Mouse (Mus musculus) lung, adult 2 months (tissue): Measurements from ENCODE around the gene Ybx2.

ENCODE experiments used
- CTCF ChIP-seq: fragments of 200-500 bp; IDR thresholded peaks from 2 replicates; pipeline ENCODE4 v1.5.1; 2011; ENCODE audit warnings: mild to moderate bottlenecking, low read length, control low read depth; ENCODE audit not compliant: insufficient read depth
- POLR2A ChIP-seq: fragments of 200-500 bp; IDR thresholded peaks from 2 replicates; pipeline ENCODE4 v1.6.1; 2011; ENCODE audit warnings: low read depth, mild to moderate bottlenecking, control low read depth, low read length, borderline replicate concordance; ENCODE audit errors: extremely low read depth

DNA sequence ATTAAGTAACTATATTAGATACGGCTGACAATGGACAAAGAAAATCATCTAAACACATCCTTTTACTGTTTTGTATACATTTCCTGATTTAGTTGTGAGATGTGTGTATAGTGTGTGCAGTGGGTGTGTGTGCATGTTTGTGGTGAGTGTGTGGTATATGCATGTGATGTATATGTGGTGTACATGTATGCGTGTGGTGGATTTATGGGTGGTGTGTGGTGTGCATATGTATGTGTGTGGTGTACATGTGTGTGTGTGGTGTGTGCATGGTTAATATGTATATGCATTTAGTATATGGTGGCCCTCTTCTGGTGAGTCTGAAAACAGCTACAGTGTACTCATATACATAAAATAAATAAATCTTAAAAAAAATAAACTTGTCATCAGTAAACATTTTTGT is 8.1 kb upstream of the Ybx2 start:
- TF ChIP-seq CTCF (no peak), POLR2A (no peak)
